Mouse (Mus musculus) regulatory T cell (primary cell): ENCODE data around the gene 4931429L15Rik.

ENCODE experiments used
- in situ Hi-C: fragments of 300-600 bp; cut with MboI, MseI; formaldehyde crosslinking; loops from one replicate; pipeline ENCODE4 v1.15.1; 2025; ENCODE audit warnings: high pct_unique_total_duplicates

Gene 4931429L15Rik

DNA sequence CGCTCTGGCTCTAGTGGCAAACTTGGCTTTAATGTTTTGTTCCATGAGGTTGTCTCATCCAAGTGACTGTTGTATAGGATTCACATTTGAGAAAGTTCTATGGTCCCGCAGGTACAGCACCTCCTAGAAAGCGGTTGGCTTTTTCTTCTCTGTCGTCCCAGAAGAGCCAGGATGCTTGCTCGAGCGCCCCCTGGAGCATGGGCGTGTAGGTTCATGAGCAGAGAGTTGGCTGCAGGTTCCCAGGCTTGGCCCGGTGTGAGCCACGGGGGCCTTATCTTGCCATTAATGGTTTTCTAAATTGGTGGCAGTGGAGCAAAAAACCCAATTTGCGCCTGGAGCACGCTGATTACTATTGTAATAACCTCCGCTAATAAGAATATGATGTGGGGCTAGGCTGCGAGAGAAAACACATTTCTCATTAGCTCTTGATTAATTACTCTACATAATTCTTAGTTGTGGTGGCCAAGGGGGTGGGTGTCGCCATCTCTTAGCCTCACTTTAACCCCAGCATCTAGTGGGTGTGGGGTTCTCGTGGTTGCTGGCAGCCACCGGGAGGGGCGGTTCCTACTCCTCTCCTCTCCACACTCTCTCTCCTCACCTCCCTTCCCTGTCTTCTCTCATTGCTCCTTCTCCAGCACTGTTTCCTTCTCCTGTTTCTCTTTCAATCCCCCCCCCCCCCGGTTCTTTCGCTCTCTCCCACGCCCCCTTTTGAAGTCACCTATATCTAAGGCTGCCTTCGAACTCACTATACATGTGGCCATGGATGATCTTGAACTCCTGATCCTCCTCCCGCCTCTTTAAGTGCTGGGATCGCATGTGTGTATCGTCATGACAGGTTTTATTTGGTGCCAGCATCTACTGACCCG, 8.2 kb upstream of the 4931429L15Rik start:
- in situ Hi-C loops, result no loop called here

DNA sequence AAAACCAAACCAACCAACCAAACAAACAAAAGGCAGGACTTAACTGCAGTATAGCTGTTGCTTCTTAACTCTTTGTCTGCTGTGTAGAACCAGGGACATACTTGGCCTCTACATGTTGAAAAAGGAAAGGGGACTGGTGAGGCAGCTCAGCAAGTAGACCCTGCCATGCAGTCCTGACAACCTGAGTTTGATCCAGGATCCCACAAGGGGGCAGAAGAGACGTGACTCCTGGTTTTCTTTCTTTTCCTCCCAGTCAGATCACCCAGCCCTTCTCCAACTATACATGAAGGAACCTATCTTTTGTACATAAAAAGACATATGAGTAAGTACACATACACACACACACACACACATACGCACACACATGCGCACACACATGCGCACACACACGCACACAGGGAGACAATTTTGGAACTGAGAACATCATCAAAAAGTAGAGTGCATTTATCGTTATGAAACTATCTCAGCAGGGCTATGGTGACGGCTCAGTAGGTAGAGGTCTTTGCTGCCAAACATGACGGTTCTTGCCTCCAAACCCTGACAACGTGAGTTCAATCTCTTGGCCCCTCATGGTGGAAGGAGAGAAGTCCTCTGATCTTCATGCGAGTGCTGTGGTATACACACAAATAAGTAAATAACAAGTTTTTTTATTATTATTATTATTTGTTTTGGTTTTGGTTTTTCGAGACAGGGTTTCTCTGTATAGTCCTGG, 7.1 kb upstream of the 4931429L15Rik start:
- in situ Hi-C loops, result no loop called here

GRCm38 (mm10) chr9:46320461-46320860, 675 bp upstream of the 4931429L15Rik start:
- in situ Hi-C loops, result no loop called here

- in situ Hi-C loops, result no loop called here
These were observed 1.8 kb downstream of the 4931429L15Rik start for GRCm38 (mm10) chr9:46317957-46318356.

- in situ Hi-C loops, result no loop called here
These were observed 2.9 kb downstream of the 4931429L15Rik start for GRCm38 (mm10) chr9:46316909-46317308.

DNA sequence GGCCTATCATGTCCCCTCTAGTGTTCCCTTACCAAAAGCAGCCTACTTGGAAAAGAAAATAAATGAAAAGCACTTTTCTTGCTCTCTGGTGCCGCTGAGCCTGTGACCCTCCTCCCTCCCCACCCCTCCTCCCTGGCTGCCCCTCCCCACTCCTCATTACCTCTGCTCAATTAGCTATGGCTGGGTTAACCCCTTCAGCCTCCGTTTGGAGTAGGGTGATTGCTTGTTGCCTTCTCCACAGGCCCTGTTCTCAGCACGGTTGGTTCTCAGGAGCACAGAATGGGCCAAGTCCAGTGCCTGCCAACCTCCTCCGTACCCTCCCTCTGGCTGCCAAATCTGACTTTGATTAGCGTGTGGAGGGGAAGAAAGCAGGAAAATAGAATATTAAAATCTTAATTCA, 3.4 kb downstream of the 4931429L15Rik start:
- in situ Hi-C loops, result no loop called here

DNA sequence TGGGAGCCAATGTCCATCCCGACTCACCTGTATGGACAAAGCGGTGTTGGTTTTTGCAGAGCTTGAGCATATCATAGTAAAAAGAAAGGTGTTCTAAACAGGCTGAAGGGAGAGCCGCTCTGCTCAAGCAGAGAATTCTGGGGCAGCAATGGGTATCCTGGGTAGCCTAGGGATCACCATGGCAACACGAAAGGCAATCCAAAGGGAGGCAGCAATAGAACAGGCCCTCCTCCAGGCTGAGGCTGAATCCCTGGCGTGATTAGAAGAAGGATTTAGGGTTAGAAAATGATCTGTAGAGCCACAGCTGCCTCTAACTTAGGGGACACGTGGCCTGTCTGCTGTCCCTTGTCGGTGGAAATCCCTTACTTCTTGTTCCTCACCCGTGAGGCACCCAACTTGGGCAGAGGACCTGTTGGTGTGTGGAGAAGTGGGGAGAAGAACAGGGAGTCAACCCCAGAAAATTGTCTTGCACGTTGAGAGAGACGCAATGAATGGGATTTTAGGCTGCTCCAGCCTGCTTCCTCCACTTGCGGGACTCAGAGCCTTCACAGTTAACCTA, 3.9 kb downstream of the 4931429L15Rik start:
- in situ Hi-C loops, result no loop called here

DNA sequence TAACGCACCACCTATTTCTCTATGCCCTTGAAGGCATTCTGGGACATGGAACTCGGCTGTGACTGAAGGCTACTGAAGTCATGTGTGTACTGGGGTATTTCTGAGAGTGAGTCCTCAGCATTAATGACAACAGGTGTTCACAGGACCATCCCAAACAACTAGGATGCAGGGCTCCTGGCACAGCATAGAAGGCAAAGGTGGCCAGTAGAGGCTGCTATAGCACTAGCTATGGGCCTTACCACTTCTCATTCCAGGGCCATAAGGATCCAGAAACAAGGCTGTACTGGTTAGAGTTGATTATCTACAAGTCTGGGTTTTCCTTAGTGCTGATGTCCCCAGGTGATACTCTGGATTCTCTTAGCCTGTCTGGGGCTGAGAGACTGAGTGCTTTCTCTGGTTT, 4.9 kb downstream of the 4931429L15Rik start:
- in situ Hi-C loops, result no loop called here

DNA sequence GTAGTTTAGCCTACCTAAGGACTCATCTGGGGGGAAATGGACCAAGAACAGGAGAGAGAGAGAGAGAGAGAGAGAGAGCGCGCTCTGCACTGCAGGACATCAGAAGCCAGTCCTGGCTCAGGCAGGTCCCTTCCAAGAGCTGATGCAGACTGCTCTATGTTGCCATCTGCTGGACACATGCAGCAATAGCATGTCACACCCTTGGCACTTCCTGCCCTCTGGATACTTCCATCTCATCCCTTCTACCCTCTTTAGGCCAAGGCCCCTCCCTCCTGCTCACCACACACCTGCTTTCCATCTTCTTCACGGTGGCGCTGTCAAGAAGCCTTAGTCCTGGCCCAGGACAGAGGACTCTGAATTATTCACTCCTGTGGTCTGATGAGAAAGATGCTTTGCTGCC, 5.3 kb downstream of the 4931429L15Rik start:
- in situ Hi-C loops, result no loop called here

DNA sequence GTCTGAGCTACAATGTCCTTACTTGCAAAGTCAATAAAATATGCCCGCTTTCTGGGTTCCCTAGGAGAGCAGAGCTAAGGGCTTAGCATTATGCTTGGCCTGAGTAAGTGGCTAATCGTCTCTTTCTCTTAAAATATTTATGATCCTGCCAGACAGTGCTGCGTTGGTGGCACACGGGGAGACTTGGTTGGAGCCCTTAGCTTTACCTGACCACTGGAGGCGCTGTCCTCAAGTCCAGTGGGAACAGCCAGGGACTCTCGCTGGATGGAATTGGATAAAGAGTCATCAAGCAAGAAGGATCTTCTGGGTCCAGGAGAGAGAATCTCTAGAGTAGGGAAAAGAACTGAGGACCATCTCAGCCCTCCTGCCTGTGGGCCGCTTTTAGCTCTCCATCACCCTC, 10.7 kb downstream of the 4931429L15Rik start:
- in situ Hi-C loops, result no loop called here

- in situ Hi-C loops, result no loop called here
These were observed 17.6 kb downstream of the 4931429L15Rik start for GRCm38 (mm10) chr9:46302142-46302541.

GRCm38 (mm10) chr9:46298381-46298780, 21.4 kb downstream of the 4931429L15Rik start:
- in situ Hi-C loops, result loop anchor here (10.0 kb wide), 1 partner anchor 1374 kb away; the partner anchor contains the start of gene Atp5l

DNA sequence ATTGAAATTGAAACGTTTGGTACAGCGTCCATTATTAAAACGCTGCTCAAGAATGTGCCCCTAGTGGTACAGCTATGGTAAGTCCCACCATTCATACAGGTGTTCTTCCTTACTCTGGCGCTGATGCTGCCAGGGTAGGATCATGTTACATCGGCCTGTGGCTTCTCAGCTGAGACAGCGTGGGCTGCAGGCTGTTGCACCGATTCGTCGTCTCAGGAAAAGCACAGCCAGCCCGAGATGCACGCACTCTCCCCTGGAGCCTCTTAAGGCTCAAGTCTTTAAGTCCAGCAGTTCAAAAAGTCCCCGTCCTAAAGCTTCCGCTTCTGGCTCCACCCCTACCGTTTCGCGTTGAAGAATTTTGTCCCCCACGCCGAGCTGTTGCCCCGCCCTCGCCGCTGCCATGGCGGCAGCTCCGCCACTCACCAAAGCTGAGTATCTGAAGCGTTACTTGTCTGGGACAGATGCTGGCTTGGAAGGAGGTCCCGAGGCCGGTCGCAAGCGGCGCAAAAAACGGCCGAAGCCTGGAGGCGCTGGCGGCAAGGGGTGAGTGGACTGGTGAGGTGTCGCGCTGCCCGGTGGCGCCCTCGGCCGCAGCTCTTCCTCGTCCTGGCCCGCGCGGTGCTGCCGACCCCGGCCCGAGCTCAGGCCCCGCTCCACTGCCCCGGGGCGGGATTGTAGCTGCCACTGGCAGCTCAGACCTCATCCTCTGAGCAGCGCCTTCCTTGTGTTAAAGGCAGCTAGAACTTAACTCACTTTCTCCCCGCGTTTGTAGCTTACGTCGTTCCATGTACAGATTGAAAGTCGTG, 37.0 kb downstream of the 4931429L15Rik start, which contains the start of gene Bud13:
Gene Bud13, plus strand, starts transcription at position 378 of the 806 bp plus-strand sequence.
- in situ Hi-C loops, result no loop called here

DNA sequence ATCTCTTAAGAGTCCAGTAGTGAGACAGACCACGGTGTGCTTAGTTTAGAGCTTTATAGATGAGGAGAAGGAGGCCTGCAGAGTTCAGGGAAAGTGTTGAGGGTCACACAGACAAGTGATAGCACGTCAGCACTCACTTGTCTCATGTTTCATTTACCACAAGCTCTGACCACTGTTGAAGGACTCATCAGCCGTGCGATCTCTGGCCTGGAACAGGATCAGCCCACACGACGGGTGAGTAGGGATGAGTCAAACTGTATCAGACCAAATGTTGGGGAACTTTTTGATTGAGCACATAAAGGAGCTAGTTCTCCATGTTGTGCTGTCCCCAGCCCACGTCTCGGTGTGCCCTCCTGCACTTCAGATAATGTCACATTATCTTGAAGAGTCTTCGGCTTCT, 45.3 kb downstream of the 4931429L15Rik start:
- in situ Hi-C loops, result no loop called here

- in situ Hi-C loops, result no loop called here
These were observed 46.9 kb downstream of the 4931429L15Rik start, which contains the start of gene Zpr1 for GRCm38 (mm10) chr9:46272677-46273454. Gene Zpr1 (plus strand): TSS chr9:46273064.

DNA sequence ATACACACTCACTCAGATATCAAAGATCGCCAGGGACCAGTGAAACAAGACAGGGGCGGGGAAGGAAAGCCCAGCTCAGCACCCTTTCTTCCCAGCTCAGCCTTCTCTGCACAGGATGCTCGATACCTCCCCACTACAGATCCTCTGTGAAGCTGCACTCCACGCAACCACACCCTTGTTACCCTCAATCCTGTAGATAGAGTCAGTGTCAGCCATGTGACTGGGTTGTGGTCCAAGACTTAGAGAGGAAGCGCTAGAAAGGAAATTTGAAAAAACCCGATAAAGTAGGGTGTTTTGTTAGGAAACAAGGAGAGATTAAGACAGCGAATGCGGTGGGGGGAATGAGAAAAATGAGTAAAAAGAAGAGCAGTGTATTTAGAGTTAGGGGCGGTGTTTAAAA, 47.7 kb downstream of the 4931429L15Rik start:
- in situ Hi-C loops, result no loop called here

GRCm38 (mm10) chr9:46270782-46271181, 49.0 kb downstream of the 4931429L15Rik start:
- in situ Hi-C loops, result no loop called here

- in situ Hi-C loops, result no loop called here
These were observed 50.7 kb downstream of the 4931429L15Rik start for GRCm38 (mm10) chr9:46269125-46269524.

DNA sequence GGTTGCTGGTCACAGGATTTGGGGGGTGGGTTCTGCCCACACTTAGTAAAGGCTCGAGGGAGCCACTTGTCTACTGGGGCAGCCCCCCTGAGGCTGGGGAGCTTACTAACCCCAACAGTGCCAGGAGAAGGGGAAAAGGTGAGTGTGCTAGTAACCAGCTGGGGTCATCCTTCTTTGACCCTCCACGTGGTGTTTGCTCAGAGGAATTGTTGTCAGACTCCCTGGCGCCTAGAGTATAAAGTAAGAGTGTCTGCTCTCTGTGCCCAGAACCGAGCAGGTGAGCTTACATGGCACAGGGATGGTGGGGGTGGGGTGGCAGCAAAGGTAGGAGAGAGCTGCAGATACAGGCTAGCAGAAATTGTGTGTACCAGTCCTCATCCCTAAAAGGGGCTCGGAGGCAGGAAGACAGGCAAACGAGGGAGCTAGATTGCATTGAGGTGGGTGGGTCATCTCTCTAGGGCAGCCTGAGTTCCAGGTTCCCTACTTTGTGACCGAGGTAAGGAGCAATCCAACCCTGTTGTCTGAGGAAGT, 51.4 kb downstream of the 4931429L15Rik start, which contains the start of gene Apoa5:
Gene Apoa5, plus strand, starts transcription at position 291 of the 531 bp plus-strand sequence.
- in situ Hi-C loops, result no loop called here

DNA sequence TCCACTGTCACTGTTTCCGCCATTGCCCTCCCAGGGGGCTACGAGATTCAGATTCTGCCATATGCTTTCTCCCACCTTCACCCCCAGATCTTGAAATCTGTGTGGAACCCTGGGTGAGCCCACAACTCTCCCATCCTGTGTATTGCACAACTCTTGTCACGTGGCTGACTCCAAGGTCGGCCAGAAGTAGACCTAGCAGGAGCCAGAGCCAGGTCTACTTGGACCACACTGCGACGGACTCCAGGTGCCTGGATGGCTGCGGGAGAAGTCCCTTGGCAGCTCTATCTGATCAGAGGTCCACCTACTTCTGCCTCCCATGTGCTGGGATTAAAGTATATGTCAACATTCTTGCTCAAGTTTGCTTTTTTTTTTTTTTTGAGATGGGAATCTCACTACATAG, 58.7 kb downstream of the 4931429L15Rik start:
- in situ Hi-C loops, result no loop called here
